Mouse (Mus musculus) embryonic fibroblast, embryonic 13.5 days (primary cell): ENCODE measurements around the gene H1fx. TPM values are rescaled to one million over a fixed set of nuclear protein-coding genes. Genes with fewer than 3 reads are reported as not detected.
"Not testable (repeated sequence)": the region's sequence is repeated elsewhere in the genome, so short reads cannot be mapped to it uniquely, and the experiment has no call there.

Experiments used
- H3K27ac ChIP-seq: 2 replicates; pipeline ENCODE4 v1.5.1; 2012; ENCODE audit warnings: low read length, control low read depth, inconsistent platforms; ENCODE audit not compliant: insufficient read depth
- H3K4me1 ChIP-seq: 2 replicates; pipeline ENCODE4 v1.6.1; 2011; ENCODE audit warnings: low read length; ENCODE audit not compliant: control insufficient read depth, insufficient read depth
- H3K4me3 ChIP-seq: 2 replicates; pipeline ENCODE4 v1.5.1; 2011; ENCODE audit warnings: mild to moderate bottlenecking, control low read depth, low read length; ENCODE audit not compliant: insufficient read depth
- CTCF ChIP-seq: IDR thresholded peaks from 2 replicates; pipeline ENCODE4 v1.5.1; 2011; ENCODE audit warnings: mild to moderate bottlenecking, control low read depth, low read length, moderate library complexity, borderline replicate concordance; ENCODE audit not compliant: insufficient read depth
- POLR2A ChIP-seq: IDR thresholded peaks from 2 replicates; pipeline ENCODE4 v1.6.1; 2011; ENCODE audit warnings: low read depth, mild to moderate bottlenecking, control low read depth, low read length, moderate library complexity
- polyA plus RNA-seq: library from polyadenylated mRNA; stranded (reverse); fragments of >200 nt; gene quantifications from 2 replicates; pipeline ENCODE4 v1.2.4, GENCODE M21; 2011; ENCODE audit warnings: low read depth; ENCODE audit not compliant: missing spikeins, insufficient read length

H1fx gene
- polyA plus RNA-seq, 1 experiment = 17.0 TPM

DNA sequence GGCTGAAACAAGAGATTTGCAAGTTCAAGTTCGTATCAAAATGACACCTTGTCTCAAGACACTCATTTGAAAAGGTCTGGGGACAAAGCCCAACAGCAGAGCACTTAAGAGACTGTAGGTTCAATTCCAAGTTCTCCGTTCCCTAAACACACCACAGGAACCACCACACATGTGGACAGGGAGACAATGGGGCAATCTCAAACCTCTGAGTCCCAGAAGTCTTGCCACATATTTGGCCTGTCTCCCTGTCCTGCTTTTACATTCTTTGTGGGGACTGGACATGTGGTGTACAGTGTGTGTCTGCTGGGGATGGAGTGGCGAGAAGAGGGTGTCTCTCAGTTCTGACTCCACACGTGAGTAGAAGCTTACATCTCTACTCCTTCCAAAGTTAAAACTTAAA, 27.8 kb upstream of the H1fx start:
- no peak overlapping the region for H3K27ac ChIP-seq
- H3K4me1 ChIP-seq = no peaks in the 10 kb centered on the region
- TF ChIP-seq CTCF (no peak), POLR2A (no peak)
- no peak overlapping the region for H3K4me3 ChIP-seq

DNA sequence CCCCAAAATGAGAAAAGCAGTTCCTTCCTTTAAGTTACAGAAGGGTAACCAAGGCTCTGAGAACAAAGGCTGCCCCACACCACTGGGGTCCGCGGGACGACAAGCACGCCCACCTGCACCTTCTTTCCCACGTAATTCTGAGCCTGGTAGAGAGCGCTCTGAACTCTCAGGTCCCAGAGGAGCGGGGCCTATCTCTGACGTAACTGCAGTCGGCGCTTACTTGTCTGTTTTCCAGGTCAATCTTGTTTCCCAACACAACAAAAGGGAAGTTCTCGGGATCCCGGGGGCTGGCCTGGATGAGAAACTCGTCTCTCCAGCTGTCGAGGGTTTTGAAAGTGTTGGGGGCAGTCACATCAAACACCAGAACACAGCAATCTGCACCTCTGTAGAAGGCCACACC, 23.3 kb upstream of the H1fx start:
- not testable (repeated sequence) for H3K4me3 ChIP-seq, H3K4me1 ChIP-seq, H3K27ac ChIP-seq

DNA sequence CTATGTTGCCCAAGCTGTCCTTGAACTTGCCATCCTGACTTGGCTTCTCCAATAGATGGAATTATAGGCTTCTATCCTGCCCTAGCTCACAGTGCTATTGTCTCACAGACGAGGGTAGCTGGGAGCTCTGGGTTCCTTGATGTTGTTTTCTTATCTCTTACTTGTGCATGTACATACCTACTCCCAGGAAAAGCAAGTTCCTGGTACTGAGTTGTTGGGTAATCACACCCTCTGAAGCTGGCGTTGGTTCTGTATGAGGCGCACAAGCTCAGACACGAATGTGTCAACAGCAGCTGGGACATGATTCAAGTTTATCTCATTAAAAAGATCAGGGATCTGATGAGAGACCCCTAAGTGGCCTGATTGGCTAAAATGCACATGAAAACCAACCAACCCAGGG, 22.0 kb upstream of the H1fx start:
- Histone ChIP-seq H3K4me3 (no peak overlapping the region), H3K27ac (no peak overlapping the region), H3K4me1 (no peaks in the 10 kb centered on the region)
- TF ChIP-seq CTCF (no peak), POLR2A (no peak)

DNA sequence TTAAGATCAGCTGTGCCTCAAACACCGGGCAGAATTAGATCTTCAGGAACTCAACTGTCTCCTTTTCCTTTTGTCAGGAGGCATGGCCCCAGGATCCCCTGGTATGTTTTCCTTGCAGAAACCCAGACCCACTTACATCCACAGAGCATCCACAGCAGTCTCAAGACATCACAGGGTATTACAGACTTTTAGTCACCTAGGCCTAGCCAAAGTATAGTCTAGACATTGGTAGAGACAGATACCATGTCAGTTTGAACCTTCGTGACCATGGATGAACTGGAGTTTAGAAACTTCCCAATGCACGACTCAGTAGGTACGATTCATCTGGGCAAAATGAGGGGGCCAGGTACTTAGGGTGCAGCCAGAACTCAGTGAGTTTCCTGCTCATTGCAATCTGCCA, 16.9 kb upstream of the H1fx start:
- TF ChIP-seq CTCF (no peak), POLR2A (no peak)
- peaks cover 5% of the 10 kb centered on the region for H3K4me1 ChIP-seq
- H3K4me3 ChIP-seq = no peak overlapping the region
- no peak overlapping the region for H3K27ac ChIP-seq

DNA sequence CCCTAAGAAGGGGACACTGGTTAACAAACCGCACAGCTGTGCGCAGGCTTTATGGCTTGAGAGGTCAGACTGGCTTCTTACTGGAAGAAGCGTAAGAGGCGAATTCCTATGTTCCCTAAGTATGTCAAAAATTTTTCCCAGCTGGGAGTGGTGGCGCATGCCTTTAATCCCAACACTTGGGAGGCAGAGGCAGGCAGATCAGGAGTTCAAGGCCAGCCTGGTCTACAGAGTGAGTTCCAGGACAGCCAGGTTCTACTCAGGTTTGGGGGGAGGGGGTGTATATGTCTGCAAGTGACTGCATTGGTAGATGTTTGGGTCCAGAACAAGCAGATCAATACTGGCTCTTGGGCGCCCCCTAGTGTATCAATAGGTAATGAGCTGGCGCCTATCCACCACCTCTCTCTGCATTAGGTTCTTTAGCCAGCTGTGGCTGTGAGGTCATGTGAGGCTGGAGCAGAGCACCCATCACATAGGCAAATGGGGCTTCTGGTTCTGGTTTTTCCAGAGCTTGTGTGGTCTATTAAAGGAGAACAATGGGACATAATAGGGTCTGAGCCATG, 16.3 kb upstream of the H1fx start:
- Histone ChIP-seq H3K4me3 (no peak overlapping the region), H3K4me1 (peaks cover 10% of the 10 kb centered on the region), H3K27ac (no peak overlapping the region)
- no peak for TF ChIP-seq CTCF
- TF ChIP-seq POLR2A = no peak

DNA sequence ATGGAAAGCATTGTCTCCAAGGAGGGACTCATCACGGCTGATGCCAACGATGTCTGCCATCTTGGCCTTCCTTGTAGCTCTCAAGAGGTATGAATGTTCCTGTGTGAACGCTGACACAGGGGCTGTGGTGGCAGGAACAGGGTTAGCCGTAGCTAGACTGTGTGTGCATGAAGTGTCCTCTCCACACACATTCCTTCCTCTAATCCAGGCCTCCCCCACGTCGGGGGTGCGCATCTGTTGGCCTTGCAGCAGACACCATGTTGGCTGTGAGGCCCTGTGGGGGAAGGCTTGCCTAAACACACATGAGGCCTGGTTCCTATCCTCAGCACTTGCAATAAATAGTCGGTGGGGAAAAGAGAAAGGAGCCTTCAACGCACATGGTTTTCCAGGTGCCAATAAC, 15.2 kb upstream of the H1fx start:
- TF ChIP-seq POLR2A (no peak), CTCF (no peak)
- H3K4me1 ChIP-seq = peaks cover 12% of the 10 kb centered on the region
- no peak overlapping the region for H3K4me3 ChIP-seq
- H3K27ac ChIP-seq = no peak overlapping the region

DNA sequence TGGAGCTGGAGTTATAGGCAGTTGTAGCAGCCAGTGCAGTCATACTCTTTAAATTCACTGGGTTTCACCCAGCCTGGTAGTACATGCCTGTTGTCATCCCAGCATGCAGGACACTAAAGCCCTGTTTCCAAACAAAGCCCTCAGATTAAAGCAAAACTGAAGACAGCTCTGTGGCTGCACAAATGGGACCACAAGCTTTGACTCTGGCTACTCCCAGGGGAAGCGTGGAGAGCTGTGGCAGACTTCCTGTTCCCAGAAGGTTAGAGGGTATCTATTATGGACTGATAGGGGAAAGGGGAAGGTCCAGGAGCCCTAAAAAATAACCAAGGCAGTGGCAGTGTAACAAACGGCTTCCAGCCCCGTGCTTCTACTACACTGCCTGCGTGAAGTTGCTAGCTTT, 14.1 kb upstream of the H1fx start:
- Histone ChIP-seq H3K27ac (no peak overlapping the region), H3K4me3 (no peak overlapping the region), H3K4me1 (peaks cover 12% of the 10 kb centered on the region)
- TF ChIP-seq CTCF = no peak

DNA sequence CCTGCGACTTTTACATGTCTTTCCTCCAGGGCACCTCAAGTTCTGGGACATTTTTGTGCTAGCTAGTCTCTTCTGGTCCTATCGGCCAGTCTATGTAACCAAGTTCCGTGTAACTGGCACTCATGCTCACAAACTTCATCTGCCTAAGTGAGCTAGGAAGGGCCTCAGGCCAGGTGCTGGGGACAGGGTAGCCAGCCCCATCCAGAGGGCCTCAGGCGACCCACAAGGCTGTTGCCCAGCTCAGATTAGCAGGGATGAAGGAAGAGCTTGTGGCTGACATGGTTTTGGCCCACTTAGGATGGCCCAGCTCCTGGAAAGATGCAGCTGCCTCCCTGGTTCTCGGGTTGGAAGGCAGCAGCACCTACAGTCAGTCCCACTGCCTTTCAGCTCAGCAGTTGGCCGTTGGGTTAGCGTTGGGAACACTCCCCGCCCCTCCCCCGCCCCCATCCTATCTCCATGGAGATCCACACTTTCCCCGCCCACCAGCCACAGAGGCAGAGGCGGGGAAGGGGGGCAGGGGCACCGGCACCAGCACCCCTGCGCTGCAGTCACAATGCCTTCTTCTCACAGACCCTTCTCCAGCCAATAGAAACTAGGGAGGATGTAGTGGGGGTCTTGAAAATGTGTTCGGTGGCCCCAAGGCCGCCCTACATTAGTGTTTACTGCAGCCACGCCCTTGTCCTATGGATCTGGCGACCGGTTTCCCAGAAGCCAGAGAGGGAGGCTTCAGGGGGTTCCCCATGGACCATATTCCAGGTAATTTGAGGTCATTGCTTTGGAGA, 12.5 kb upstream of the H1fx start:
- H3K4me3 ChIP-seq = no peak overlapping the region
- H3K4me1 ChIP-seq = peaks cover 12% of the 10 kb centered on the region
- TF ChIP-seq POLR2A (peak; percentile 51), CTCF (no peak)
- no peak overlapping the region for H3K27ac ChIP-seq

DNA sequence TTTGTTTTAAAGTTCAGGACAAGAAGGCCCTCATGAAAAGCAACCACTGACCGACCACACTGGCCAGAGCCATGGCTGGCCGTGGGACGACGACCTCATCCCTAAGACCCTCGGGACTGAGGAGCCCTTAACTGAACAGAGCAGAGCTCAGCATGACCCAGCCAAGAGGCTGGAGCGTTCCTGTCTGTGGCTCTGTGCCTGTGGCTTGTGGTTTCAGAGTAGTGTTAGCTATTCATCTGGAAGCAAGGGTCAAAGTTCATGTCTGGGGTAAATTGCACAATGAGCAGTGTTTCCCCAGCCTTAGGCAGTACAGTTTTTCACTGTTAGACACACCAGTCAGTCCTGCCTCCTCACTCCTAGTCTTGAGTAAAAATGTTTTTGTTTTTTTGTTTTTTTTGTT, 11.3 kb upstream of the H1fx start:
- TF ChIP-seq CTCF (no peak), POLR2A (no peak)
- H3K27ac ChIP-seq = no peak overlapping the region

DNA sequence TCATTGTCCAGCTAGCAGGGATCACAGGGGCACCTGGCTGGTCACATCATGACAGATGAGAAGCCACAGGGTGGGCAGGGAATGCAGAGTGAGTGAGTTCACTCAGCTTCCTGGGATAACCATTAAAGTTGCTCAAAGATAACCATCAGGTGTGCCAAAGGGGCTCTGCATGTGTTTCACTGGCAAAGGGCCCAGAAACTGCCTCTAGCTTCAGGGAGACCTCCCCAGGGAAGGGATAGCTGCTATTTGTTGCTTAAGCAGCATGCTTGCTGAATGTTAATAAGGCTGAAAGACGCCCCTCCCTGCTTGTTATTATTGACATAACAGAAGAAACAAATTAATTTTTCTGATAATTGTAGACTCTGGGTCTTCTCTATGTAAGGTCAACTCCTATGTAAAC, 10.4 kb upstream of the H1fx start:
- H3K4me1 ChIP-seq = peaks cover 12% of the 10 kb centered on the region
- TF ChIP-seq POLR2A (no peak), CTCF (no peak)
- no peak overlapping the region for H3K27ac ChIP-seq
- no peak overlapping the region for H3K4me3 ChIP-seq

More for the DNA sequence above, 11.3 kb upstream of the H1fx start:
- peaks cover 12% of the 10 kb centered on the region for H3K4me1 ChIP-seq
- H3K4me3 ChIP-seq = no peak overlapping the region

DNA sequence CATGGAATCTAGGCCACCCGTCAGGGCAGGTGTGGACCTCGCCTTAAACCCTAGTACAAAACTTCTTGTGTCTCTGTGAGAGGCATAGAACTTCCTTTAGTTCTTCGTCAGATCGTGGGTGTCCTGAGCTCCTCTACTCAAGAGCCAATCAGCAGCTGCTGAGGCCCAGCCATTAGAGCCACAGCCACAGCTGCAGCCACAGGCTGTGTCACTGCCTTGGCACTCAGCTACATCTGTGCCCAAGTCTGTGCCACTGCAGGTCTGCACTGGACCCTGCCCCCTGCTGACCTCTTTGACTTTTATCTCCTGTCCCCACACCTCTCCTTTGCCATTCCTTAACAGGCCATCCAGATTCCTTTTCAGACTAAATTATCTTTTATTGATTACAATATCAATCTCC, 9.8 kb upstream of the H1fx start:
- TF ChIP-seq CTCF = no peak
- no peak for TF ChIP-seq POLR2A
- no peak overlapping the region for H3K27ac ChIP-seq
- H3K4me3 ChIP-seq = no peak overlapping the region
- H3K4me1 ChIP-seq = peaks cover 12% of the 10 kb centered on the region
